Mouse (Mus musculus) liver (tissue): Measurements from ENCODE around the gene Pde4d.
A peak's percentile ranks its signal among the peaks of the same experiment; 100 is the strongest.

Experiments
- DNase-seq: peaks from one replicate; pipeline ENCODE4 v3.0.0-alpha.2; 2020; ENCODE audit warnings: mixed read lengths

Pde4d gene

GRCm38 (mm10) chr13:109439436-109440161 is 989.9 kb downstream of the Pde4d start:
- DNase-seq = no peak

- DNase-seq = peak; percentile 47
Observed at GRCm38 (mm10) chr13:109440331-109440730, 990.6 kb downstream of the Pde4d start.

GRCm38 (mm10) chr13:109440881-109441280 is 991.1 kb downstream of the Pde4d start:
- DNase-seq = peak; percentile 72

- no peak for DNase-seq
Observed at GRCm38 (mm10) chr13:109441401-109441973, 991.7 kb downstream of the Pde4d start.

DNA sequence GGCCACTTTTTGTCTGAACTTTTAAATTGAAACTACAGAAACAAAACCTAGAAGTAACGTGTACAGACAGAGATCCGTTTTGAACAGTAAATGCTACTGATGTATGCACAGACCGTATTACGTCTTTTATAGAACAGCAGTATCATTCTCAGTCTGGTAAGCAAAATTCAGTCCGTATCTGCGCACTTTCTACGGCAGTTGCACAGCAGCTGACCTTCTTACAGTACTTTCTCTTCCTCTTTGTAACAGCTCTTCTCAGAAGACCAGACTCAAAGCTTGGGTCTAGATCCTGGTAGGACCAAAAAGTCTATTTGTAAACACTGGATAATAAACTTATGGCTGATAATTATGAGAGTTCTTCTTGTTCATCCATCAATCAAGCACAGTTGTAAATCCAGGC is 996.4 kb downstream of the Pde4d start:
- no peak for DNase-seq

GRCm38 (mm10) chr13:109448121-109448520 is 998.4 kb downstream of the Pde4d start:
- no peak for DNase-seq

- no peak for DNase-seq
Observed at GRCm38 (mm10) chr13:109474344-109474743, 1024.6 kb downstream of the Pde4d start.

- DNase-seq = peak; percentile 19
Observed at GRCm38 (mm10) chr13:109481446-109481845, 1031.7 kb downstream of the Pde4d start.

- no peak for DNase-seq
Observed at GRCm38 (mm10) chr13:109486166-109486565, 1036.4 kb downstream of the Pde4d start.

DNA sequence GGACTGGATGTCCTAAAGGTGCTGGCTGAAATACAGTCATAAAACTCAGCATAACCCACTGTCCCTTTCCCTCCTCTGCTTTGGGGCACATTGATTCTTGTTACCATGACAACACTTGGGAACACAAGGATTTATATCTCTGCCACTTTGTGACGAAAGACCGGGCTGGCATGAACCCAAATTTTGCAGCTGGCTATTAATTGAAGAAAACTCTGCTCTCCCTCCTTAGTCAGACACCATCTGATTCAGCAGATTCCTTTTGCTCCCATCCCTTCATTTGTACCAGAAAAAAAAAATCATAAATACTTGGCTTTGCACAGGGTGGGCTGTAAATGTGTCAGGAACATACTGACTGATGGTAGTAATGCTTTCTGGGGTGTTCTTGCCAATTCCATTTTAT is 1037.6 kb downstream of the Pde4d start:
- DNase-seq = no peak

- no peak for DNase-seq
Observed at GRCm38 (mm10) chr13:109490853-109491252, 1041.1 kb downstream of the Pde4d start.

- no peak for DNase-seq
Observed at GRCm38 (mm10) chr13:109491829-109492228, 1042.1 kb downstream of the Pde4d start.

- no peak for DNase-seq
Observed at GRCm38 (mm10) chr13:109500336-109500735, 1050.6 kb downstream of the Pde4d start.

- peak; percentile 21 for DNase-seq
Observed at GRCm38 (mm10) chr13:109502796-109503195, 1053.0 kb downstream of the Pde4d start.

DNA sequence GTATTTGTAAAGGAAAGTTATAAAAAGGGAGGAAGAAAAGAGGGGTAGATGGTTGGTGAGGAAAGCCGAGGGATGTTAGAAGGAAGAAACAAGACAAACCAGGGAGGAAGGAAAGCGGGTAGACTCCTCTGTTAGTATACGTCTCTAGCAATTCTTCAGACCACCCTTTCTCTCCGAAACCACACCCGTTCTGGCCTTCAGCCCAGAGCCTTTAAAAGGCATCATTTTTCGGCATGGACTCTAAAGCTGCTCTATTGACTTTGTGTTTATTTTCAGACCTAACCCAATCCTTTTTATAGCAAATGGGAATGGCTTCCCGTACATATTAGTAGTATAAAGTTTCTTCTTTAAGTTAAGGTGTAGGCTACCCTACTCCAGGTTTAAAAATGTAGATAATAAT is 1057.0 kb downstream of the Pde4d start:
- DNase-seq = no peak

DNA sequence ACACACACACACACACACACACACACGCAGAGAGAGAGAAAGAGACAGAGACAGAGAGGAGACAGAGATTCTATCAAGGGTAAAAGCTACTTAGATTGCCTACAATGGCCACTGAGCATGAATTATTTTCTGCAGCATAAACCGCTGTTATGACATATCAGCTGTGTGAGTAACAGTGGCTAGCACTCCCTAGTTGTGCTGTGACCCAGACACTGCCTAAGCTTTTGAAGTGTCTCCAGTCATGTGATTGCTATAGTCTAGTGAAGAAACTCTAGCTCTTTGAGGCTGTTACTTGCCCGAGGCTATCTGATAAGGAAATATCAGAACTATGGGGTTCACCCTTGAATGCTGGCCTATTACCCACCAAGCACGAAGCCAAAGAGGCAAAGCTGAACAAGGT is 1058.7 kb downstream of the Pde4d start:
- DNase-seq = no peak

DNA sequence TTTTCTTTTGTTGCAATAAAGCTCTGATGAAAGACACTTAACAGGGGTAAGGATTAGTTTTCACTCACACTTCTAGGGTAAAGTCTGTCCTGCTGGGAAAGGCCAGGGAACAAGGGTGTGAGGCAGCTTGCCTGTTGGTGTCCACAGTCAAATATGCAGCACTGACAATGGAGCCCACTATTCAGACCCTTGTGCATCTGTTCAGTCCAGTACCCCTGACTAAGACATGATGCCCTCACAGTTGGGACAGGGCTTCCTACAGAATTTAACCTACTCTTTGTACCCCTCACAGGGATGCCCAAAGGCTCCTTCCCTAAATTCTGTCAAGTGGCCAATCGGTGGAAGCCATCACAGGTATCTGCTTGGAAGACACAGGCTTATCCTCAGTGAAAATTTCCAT is 1068.4 kb downstream of the Pde4d start:
- no peak for DNase-seq

DNA sequence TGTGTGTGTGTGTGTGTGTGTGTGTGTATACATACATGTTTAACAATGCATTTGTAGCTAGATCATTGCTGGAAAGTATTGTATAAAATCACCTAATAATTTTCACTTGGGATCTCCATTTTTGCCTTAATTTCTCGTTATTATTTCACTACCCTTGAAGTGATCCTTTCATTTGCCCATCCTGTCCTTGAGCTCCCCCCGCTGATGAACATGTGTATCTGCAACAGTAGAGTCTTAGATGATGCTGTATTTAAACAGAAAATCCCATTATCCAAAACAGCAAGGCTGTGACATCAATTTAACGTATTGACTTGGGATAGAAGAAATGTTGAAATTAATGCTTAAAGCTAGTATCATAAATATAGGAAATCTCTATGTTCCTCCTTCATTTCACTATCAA is 1069.7 kb downstream of the Pde4d start:
- peak; percentile 9 for DNase-seq

DNA sequence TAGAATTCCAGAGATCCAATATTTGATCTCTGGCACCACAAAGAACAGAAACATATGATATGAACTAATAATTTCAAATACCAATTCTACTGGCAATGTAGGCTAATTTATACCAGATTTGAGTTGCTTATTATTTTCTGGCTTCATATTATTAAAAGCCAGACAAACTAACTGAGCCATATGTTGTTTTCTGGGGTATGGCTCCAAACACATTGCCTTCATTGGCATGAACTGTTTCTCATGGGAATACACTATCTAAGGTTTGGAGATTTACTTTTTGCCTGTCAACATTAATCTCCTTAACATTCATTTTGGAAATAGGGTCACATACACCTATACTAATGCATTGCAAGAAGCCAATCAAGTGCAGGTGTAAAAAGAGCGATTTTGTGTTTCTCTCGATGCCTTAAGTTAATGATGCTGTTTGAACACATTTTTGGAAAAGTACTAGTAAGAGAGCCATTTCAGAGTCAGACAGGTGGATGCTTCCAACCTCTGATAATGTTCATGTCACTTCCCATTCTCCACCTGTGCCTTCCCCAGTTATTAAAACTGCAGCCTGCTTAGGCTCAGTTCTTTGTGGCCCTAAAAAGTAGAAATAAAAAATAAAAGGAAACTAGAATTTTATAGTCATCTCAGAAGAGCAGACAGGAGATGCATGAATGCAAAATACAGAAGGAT is 1070.4 kb downstream of the Pde4d start:
- DNase-seq = no peak

DNA sequence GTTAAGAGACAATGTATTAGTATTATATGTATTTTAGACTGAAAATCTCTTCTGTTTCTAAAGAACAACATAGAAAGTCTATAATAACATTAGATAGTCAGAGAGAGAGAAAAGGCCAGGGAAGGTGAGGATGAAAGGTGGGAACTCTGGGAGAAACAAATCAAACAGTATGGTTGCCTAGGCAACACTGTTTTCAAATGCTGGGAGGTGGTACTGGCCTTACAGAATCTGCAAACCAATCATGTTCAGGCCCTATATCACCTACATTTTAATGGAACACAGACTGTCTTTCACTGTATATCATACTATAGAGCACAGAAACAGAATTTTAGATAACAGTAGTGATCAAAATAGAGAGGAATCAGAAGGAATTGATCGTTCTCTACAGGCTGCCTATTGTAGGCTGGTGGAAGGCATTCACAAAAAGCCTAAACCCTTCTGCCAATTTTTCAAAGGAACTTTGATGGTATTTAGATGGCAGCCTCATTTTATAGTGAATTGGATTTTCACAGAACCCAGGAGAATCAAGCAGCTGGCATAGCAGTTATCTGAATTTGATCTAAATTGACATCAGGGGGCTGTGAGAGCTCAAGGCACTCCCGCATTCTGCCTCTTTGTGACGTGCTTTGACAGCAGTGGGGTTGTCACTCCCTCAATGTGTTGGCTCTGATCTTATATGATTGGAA is 1084.2 kb downstream of the Pde4d start:
- no peak for DNase-seq

- no peak for DNase-seq
Observed at GRCm38 (mm10) chr13:109534709-109535284, 1085.0 kb downstream of the Pde4d start.

DNA sequence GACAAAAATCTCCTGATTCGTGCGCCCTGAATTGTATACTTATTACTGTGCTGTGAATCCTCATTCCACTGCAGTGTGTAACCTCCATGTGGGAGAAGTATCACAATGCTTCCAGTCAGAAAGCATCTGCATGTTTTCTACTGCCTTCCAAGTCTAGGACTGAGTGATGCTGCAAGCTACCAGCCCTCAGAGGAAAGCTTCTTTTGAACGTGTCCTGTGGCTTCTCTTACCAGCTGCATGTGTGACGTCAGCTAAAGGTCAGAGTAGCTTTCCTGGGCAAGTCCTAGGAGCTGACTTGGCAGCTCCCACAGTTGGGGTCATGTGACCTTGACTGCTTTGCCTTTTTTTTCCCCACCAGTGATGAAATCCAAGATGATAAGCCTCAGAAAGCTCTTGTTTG is 1086.9 kb downstream of the Pde4d start:
- no peak for DNase-seq

GRCm38 (mm10) chr13:109539371-109539770 is 1089.6 kb downstream of the Pde4d start:
- no peak for DNase-seq
